Mouse (Mus musculus): ENCODE data around the gene Nlk. TPM values are rescaled to one million over a fixed set of nuclear protein-coding genes. Genes with fewer than 3 reads are reported as not detected.

Gene Nlk
- total and polyA plus RNA-seq, 3 experiments: 14.8 to 22.4 (median 20.4) TPM

DNA sequence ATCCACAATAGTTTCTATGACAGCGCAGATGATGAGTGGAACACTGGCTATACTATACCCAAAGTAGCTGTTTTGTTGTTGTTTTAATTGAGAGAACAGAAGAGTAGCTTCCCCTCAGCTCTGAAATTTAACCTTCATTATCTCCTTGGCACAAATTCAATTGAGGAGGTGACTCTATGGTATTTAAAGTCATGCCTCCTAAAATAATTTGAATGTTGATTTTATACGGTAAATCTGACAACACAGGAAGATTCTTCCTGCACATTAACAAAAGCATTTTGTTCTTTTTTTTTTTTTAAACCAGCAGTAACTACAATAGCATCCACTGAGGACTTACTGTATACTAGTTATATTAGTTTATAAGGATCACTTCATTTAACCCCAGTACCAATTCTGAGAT, 6.0 kb downstream of the Nlk start:
- Histone ChIP-seq H3K27me3 (replicated peaks) (no peaks in the 10 kb centered on the region), H3K79me2 (replicated peaks; ENCODE audit: control insufficient read depth, extremely low read depth, insufficient read depth, poor library complexity, severe bottlenecking) (peaks cover 13% of the 10 kb centered on the region), H3K9ac (ENCODE audit: insufficient read depth, low read depth) (no peak overlapping the region), H3K4me2 (ENCODE audit: insufficient read depth, low read depth, poor library complexity, severe bottlenecking) (no peak overlapping the region), H3K4me1 (ENCODE audit: control insufficient read depth in 1 of 2, insufficient read depth in 2 of 2) (peaks cover 11 to 58% of the 10 kb centered on the region in 2 experiments), H3K4me3 (replicated peaks in 1 of 3; ENCODE audit: low read depth in 2 of 3, low read length in 2 of 3, poor library complexity in 1 of 3) (no peak overlapping the region), H3K9me3 (replicated peaks; ENCODE audit: low read length) (no peaks in the 10 kb centered on the region), H3K27ac (ENCODE audit: insufficient read depth, low read depth) (no peak overlapping the region), H3K36me3 (replicated peaks in 1 of 2; ENCODE audit: control insufficient read depth in 1 of 2, insufficient read depth in 1 of 2, low read length in 1 of 2) (peaks cover 0 to 22% of the 10 kb centered on the region in 2 experiments)
- no peak for DNase-seq (ENCODE audit: extremely low read depth)
- in situ Hi-C loops (cut with MboI; ENCODE audit: low pct_ligation_motif_present, low pct_unique_long_range_greater_than_20kb, low sequenced_read_pairs): no loop called here
- dilution Hi-C loops (cut with MboI; ENCODE audit: extremely low pct_ligation_motif_present, extremely low pct_unique_long_range_greater_than_20kb, low sequenced_read_pairs): no loop called here
- no peak for TF ChIP-seq SIN3A (IDR thresholded peaks at IDR 0.05; ENCODE audit: low read length)
- no peak for TF ChIP-seq ZC3H11A (IDR thresholded peaks at IDR 0.05; ENCODE audit: low read depth, low read length)
- no peak for TF ChIP-seq EP300 (IDR thresholded peaks at IDR 0.05; ENCODE audit: low read length)
- no peak for TF ChIP-seq USF1 (IDR thresholded peaks at IDR 0.05; ENCODE audit: low read depth, low read length)
- no peak for TF ChIP-seq MAX (IDR thresholded peaks at IDR 0.05; ENCODE audit: low read length)
- no peak for TF ChIP-seq MAFK (IDR thresholded peaks at IDR 0.05; ENCODE audit: insufficient replicate concordance, low read length)
- no peak for TF ChIP-seq SMC3 (IDR thresholded peaks at IDR 0.05; ENCODE audit: low read depth, low read length)
- TF ChIP-seq NRF1 (IDR thresholded peaks at IDR 0.05; ENCODE audit: low read depth, low read length): no peak
- no peak for TF ChIP-seq RCOR1 (conservative IDR thresholded peaks at IDR 0.05; ENCODE audit: low read depth, low read length)
- TF ChIP-seq ELF1 (IDR thresholded peaks at IDR 0.05; ENCODE audit: low read depth, low read length): no peak
- no peak for TF ChIP-seq POLR2A (IDR thresholded peaks at IDR 0.05; ENCODE audit: low read depth, low read length)
- no peak for TF ChIP-seq ZNF384 (IDR thresholded peaks at IDR 0.05; ENCODE audit: low read depth, low read length)
- TF ChIP-seq MEF2A (IDR thresholded peaks at IDR 0.05; ENCODE audit: borderline replicate concordance, low read depth, low read length): no peak
- TF ChIP-seq USF2 (conservative IDR thresholded peaks at IDR 0.05; ENCODE audit: low read depth, low read length): no peak
- no peak for TF ChIP-seq CHD1 (IDR thresholded peaks at IDR 0.05; ENCODE audit: low read depth, low read length)
- TF ChIP-seq GABPA (IDR thresholded peaks at IDR 0.05; ENCODE audit: insufficient replicate concordance, low read depth, low read length): no peak

DNA sequence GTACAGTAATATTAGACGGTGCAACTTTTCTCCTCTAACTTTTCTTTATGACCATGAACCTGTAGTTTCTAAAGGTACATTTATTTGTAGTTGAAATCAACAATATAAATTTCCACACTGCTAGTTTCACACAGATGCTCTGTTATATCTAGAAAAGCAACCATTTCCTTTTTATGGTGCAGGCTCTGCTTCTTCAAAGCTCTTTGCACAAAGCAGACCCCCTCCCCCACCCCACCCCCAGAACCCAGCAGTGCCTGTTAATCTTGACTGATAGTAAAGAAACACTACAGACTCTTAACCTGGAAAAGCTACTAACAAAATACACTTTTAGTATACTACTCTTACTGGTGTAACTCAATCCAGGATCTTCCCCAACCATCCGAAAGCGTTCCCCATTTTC, 6.6 kb downstream of the Nlk start:
- no peak overlapping the region for H3K9ac ChIP-seq (ENCODE audit: insufficient read depth, low read depth)
- no peak overlapping the region for H3K27ac ChIP-seq (ENCODE audit: insufficient read depth, low read depth)
- no peaks in the 10 kb centered on the region for H3K27me3 ChIP-seq (replicated peaks)
- DNase-seq (ENCODE audit: extremely low read depth): no peak
- peaks cover 6 to 51% of the 10 kb centered on the region in 2 experiments for H3K4me1 ChIP-seq (ENCODE audit: control insufficient read depth in 1 of 2, insufficient read depth in 2 of 2)
- H3K4me2 ChIP-seq (ENCODE audit: insufficient read depth, low read depth, poor library complexity, severe bottlenecking): no peak overlapping the region
- H3K4me3 ChIP-seq (replicated peaks in 1 of 3; ENCODE audit: low read depth in 2 of 3, low read length in 2 of 3, poor library complexity in 1 of 3): no peak overlapping the region
- dilution Hi-C loops (cut with MboI; ENCODE audit: extremely low pct_ligation_motif_present, extremely low pct_unique_long_range_greater_than_20kb, low sequenced_read_pairs) (no loop called here), in situ Hi-C loops (cut with MboI; ENCODE audit: low pct_ligation_motif_present, low pct_unique_long_range_greater_than_20kb, low sequenced_read_pairs) (no loop called here)
- H3K9me3 ChIP-seq (replicated peaks; ENCODE audit: low read length): no peaks in the 10 kb centered on the region
- H3K79me2 ChIP-seq (replicated peaks; ENCODE audit: control insufficient read depth, extremely low read depth, insufficient read depth, poor library complexity, severe bottlenecking): peaks cover 13% of the 10 kb centered on the region
- no peak for TF ChIP-seq PAX5 (IDR thresholded peaks at IDR 0.05; ENCODE audit: low read length)
- TF ChIP-seq ZC3H11A (IDR thresholded peaks at IDR 0.05; ENCODE audit: low read depth, low read length): no peak
- TF ChIP-seq MAFK (IDR thresholded peaks at IDR 0.05; ENCODE audit: insufficient replicate concordance, low read length): no peak
- no peak for TF ChIP-seq E2F4 (IDR thresholded peaks at IDR 0.05; ENCODE audit: insufficient replicate concordance, low read depth, low read length)
- no peak for TF ChIP-seq CHD1 (IDR thresholded peaks at IDR 0.05; ENCODE audit: low read depth, low read length)
- TF ChIP-seq ELF1 (IDR thresholded peaks at IDR 0.05; ENCODE audit: low read depth, low read length): no peak
- TF ChIP-seq POLR2A (IDR thresholded peaks at IDR 0.05; ENCODE audit: low read depth, low read length): no peak
- TF ChIP-seq POLR2AphosphoS2 (IDR thresholded peaks at IDR 0.05; ENCODE audit: low read depth, low read length): no peak
- no peak for TF ChIP-seq ZKSCAN1 (IDR thresholded peaks at IDR 0.05; ENCODE audit: borderline replicate concordance, low read depth, low read length)
- no peak for TF ChIP-seq HCFC1 (IDR thresholded peaks at IDR 0.05; ENCODE audit: low read depth, low read length)
- H3K36me3 ChIP-seq (replicated peaks in 1 of 2; ENCODE audit: control insufficient read depth in 1 of 2, insufficient read depth in 1 of 2, low read length in 1 of 2): peaks cover 0 to 22% of the 10 kb centered on the region in 2 experiments
